Mouse (Mus musculus) C2C12 (cell line): ENCODE data around the gene Rcbtb2. TPM values are rescaled to one million over a fixed set of nuclear protein-coding genes. Genes with fewer than 3 reads are reported as not detected.

Experiments
- H3K27me3 ChIP-seq: one replicate; pipeline ENCODE4 v1.6.1; 2011; ENCODE audit not compliant: control insufficient read depth, insufficient read depth, insufficient read length
- H3K36me3 ChIP-seq: one replicate; pipeline ENCODE4 v1.6.1; 2011; ENCODE audit not compliant: control insufficient read depth, insufficient read depth
- H3K4me3 ChIP-seq: one replicate; pipeline ENCODE4 v1.5.1; 2011; ENCODE audit warnings: mild to moderate bottlenecking, control low read depth; ENCODE audit not compliant: poor library complexity, insufficient read depth, severe bottlenecking
- H3K79me2 ChIP-seq: one replicate; pipeline ENCODE4 v1.6.1; 2011; ENCODE audit not compliant: control insufficient read depth, insufficient read depth
- H3K79me3 ChIP-seq: one replicate; pipeline ENCODE4 v1.6.1; 2011; ENCODE audit warnings: low read depth, control low read depth
- H3ac ChIP-seq: one replicate; pipeline ENCODE3; 2011; ENCODE audit warnings: low read depth; ENCODE audit not compliant: control insufficient read depth, insufficient read length
- CEBPB ChIP-seq: IDR thresholded peaks from one replicate; pipeline ENCODE4 v1.6.1; 2011; ENCODE audit warnings: low read depth, mild to moderate bottlenecking, control low read depth, moderate library complexity
- CTCF ChIP-seq: IDR thresholded peaks from one replicate; pipeline ENCODE4 v1.5.1; 2011; ENCODE audit not compliant: control insufficient read depth, insufficient read depth, insufficient read length
- FOSL1 ChIP-seq: IDR thresholded peaks from one replicate; pipeline ENCODE4 v1.8.0; 2011; ENCODE audit warnings: mild to moderate bottlenecking, low read length; ENCODE audit not compliant: poor library complexity, insufficient read depth, severe bottlenecking
- MAX ChIP-seq: IDR thresholded peaks from one replicate; pipeline ENCODE4 v1.6.1; 2011; ENCODE audit warnings: mild to moderate bottlenecking, control low read depth
- MYOD1 ChIP-seq: IDR thresholded peaks from one replicate; pipeline ENCODE4 v1.6.1; 2011; ENCODE audit warnings: low read depth; ENCODE audit not compliant: control insufficient read depth, insufficient read length
- MYOG ChIP-seq: IDR thresholded peaks from one replicate; pipeline ENCODE4 v1.6.1; 2011; ENCODE audit not compliant: control insufficient read depth, insufficient read length; ENCODE audit errors: extremely low read depth
- USF1 ChIP-seq: IDR thresholded peaks from one replicate; pipeline ENCODE4 v1.6.1; 2011; ENCODE audit warnings: low read depth, mild to moderate bottlenecking, control low read depth, moderate library complexity
- polyA plus RNA-seq: library from polyadenylated mRNA; unstranded; fragments of >200 nt; fragmentation: generic; extraction: Trizol; gene quantifications from one replicate; pipeline ENCODE4 v1.2.1, GENCODE M21; 2012; ENCODE audit warnings: missing spikeins

Rcbtb2 gene
- polyA plus RNA-seq, 1 experiment, result 16.1 TPM

DNA sequence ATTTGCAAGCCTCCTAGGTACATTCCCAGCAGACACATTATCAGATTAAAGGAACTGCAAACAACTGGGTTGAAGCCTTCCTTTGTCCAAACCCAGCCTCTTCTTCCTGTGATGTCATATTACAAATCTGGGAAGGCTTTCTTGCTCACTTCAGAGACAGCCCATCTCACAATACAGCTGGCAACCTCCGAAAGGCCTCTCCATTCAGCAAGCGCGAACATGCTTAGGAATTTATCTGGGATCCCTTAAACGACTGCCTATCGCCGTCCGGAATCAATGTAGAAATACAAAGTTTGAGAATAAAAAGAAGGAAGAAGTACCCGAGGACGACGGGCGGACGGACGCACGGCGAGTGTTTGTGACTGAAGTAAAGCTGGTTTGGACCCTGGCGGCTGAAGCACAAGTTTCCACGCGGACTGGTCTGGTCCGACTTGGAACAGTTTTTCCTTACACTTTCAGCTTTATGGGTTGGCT, 115.0 kb downstream of the Rcbtb2 start, which contains the start of gene Lpar6:
Gene Lpar6 (plus strand): TSS at position 48 of the 474 bp plus-strand sequence.
- Histone ChIP-seq H3ac (peak within 1 kb of the TSS; percentile 83), H3K4me3 (peak within 1 kb of the TSS; percentile 61), H3K36me3 (peaks cover 6% of the 10 kb centered on the region), H3K79me2 (peaks cover 37% of the 10 kb centered on the region), H3K27me3 (no peaks in the 10 kb centered on the region), H3K79me3 (peaks cover 26% of the 10 kb centered on the region)
- no peak for TF ChIP-seq CEBPB
- peak; percentile 24 for TF ChIP-seq MAX

DNA sequence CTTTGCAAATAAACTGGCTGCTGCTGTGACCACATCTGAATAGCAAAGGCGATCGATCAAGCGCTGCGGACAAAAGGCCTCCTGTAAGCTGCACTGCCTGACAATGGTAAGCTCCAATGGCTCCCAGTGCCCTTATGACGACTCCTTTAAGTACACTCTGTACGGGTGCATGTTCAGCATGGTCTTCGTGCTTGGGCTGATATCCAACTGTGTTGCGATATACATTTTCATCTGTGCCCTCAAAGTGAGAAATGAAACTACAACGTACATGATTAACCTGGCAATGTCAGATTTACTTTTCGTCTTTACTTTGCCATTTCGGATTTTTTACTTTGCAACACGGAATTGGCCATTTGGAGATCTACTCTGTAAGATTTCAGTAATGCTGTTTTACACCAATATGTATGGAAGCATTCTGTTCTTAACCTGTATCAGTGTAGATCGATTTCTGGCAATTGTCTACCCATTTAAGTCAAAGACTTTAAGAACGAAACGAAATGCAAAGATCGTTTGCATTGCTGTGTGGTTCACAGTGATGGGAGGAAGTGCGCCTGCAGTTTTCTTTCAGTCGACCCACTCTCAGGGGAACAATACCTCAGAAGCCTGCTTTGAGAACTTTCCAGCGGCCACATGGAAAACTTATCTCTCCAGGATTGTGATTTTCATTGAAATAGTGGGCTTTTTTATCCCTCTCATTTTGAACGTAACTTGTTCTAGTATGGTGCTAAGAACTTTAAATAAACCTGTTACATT, 115.8 kb downstream of the Rcbtb2 start:
- Histone ChIP-seq H3ac (peak overlapping the region; percentile 83), H3K79me2 (peaks cover 37% of the 10 kb centered on the region), H3K36me3 (peaks cover 6% of the 10 kb centered on the region), H3K4me3 (peak overlapping the region; percentile 61), H3K27me3 (no peaks in the 10 kb centered on the region), H3K79me3 (peaks cover 26% of the 10 kb centered on the region)
- no peak for TF ChIP-seq CEBPB
- TF ChIP-seq FOSL1, result no peak
- no peak for TF ChIP-seq MAX
- TF ChIP-seq USF1, result no peak
- TF ChIP-seq MYOG, result no peak
- TF ChIP-seq CTCF, result no peak
- no peak for TF ChIP-seq MYOD1

DNA sequence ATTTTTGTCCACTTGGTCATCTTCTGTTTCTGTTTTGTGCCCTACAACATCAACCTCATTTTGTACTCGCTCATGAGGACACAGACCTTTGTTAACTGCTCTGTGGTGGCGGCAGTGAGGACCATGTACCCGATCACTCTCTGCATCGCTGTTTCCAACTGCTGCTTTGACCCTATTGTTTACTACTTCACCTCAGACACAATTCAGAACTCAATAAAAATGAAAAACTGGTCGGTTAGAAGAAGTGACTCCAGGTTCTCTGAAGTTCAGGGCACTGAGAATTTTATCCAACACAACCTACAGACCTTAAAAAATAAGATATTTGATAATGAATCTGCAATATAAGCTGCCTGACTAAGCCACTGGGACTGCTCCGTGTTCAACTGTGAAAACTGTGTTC, 116.5 kb downstream of the Rcbtb2 start:
- TF ChIP-seq MYOG (no peak), CTCF (no peak), MYOD1 (no peak), MAX (no peak), USF1 (no peak), FOSL1 (no peak), CEBPB (no peak)
- Histone ChIP-seq H3K36me3 (peaks cover 6% of the 10 kb centered on the region), H3K4me3 (peak overlapping the region; percentile 61), H3K79me2 (peaks cover 37% of the 10 kb centered on the region), H3K27me3 (no peaks in the 10 kb centered on the region), H3K79me3 (peaks cover 26% of the 10 kb centered on the region), H3ac (peak overlapping the region; percentile 41)

DNA sequence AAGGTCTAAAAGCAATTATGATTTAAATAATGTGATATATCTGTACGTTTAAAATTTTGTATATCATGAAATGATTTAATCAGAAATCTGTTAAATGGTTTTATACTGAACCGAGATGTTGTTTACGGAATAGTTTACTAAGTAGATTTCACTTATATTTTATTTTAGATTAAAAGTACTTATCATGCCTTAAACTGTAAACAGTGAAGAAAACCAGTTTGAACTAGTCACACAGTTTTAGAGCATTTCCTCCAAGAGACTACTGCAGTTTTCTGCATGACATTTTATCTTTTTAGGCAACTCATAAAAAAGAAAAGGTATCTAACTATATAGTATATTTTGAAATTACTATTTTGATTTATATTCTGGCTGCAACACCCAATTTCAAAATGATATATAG, 117.0 kb downstream of the Rcbtb2 start:
- Histone ChIP-seq H3ac (no peak overlapping the region), H3K4me3 (peak overlapping the region; percentile 61), H3K79me2 (peaks cover 37% of the 10 kb centered on the region), H3K27me3 (no peaks in the 10 kb centered on the region), H3K79me3 (peaks cover 26% of the 10 kb centered on the region), H3K36me3 (peaks cover 6% of the 10 kb centered on the region)
- TF ChIP-seq CEBPB (no peak), MAX (no peak), MYOG (no peak), MYOD1 (no peak), USF1 (no peak), CTCF (no peak), FOSL1 (no peak)

DNA sequence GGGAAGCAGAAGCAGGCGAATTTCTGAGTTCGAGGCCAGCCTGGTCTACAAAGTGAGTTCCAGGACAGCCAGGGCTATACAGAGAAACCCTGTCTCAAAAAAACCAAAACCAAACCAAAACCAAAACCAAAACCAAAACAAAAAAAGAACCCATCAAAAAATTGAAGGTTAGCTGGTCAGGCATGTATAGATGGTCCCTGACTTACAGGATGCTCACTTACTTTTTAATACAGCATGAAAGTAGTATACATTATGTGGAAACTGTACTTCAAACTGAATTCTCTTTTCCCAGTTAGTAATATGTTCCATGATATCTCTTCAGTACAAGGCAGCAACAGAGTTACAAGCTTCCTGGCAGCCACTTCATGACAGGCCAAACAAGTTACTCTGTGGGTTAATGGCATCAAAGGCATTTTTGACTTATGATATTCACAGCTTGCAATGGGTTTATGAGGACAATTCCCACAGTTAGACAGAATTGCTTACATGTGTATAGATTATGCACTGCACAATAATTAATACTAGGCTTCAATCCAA, 121.3 kb downstream of the Rcbtb2 start:
- H3K79me3 ChIP-seq, result peaks cover 19% of the 10 kb centered on the region
- H3K4me3 ChIP-seq, result no peak overlapping the region
- no peak overlapping the region for H3ac ChIP-seq
- peaks cover 24% of the 10 kb centered on the region for H3K79me2 ChIP-seq
- H3K36me3 ChIP-seq, result peaks cover 6% of the 10 kb centered on the region
- TF ChIP-seq MYOG (no peak), USF1 (no peak), CEBPB (no peak), MYOD1 (no peak), MAX (no peak), CTCF (no peak), FOSL1 (no peak)
- no peaks in the 10 kb centered on the region for H3K27me3 ChIP-seq
